Mouse (Mus musculus) testis, postnatal 10 days (tissue): ENCODE data around the gene Scaper.

Source experiments
- DNase-seq: peaks from one replicate; pipeline ENCODE4 v3.0.0; 2021; ENCODE audit warnings: low spot score

Scaper gene

DNA sequence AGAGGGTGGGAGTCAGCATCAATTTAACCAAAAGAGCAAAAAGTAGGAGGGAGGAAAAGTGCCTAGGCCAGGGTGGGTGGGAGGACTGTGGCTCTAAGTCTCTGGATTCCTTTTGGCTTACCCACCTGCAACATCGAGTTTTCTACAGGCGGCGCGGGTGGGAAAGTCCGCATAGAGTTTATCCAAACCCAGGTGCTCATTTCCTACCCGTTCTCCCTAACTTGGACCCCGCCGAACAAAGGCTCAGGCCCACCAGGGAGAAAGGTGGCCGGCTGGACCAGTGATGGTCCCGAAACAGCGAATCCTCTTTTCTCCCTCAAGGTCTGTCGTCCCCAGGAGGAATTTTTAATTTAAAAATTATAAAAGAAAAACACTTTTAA is 397.5 kb downstream of the Scaper start:
- DNase-seq = no peak

DNA sequence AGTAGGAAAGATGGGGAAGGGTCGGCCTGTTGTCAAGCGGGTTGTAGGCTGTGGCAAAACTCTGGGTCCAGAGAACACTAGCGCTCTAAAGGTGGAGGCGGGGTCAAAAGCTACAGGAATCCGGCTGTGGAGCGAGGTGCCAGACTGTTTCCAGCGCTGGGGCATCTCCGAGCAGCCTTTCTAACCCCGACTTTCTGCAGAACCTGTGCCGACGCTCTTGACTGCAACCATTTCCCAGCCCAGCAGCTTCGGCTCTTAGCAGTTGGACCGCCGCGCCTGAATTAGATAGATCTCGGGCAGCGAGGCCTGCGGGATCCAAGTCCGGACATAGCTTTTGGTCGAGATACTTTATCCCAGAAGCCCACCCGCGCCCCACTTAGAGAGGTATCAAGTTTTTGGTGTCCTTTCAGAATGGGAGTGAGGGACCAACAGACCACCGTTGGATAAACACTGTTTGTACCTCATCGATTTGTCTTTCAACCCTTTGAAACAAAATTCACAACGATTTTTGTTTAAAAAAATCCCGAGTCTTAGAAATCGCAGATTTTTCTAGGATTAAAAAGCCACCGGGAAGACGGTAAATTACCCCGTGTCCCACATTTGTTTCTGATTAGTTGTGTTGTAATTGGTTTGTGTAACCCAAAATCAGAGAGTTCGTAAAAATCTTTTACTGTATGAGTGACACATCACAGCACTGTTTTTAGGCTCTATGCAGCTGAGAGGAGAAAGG is 398.1 kb downstream of the Scaper start:
- no peak for DNase-seq

DNA sequence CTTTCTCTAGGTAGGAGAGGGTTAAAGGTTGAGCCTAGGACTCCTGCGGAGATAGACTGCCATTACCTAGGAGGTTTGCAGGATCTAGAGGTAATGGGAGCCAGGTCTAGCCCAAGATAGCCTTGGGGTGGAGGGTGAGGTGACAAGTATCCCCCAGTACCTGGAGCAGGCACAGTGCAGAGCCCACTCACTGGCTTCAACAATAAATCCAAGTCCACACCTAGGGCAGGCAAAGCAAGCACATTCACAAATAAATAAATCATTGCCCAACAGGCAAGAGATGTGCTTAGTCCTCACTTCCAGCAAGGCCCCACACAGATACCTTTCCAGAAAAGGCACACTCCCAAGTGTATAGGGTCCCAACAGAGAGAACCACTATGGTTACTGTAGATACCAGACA is 398.9 kb downstream of the Scaper start:
- no peak for DNase-seq

DNA sequence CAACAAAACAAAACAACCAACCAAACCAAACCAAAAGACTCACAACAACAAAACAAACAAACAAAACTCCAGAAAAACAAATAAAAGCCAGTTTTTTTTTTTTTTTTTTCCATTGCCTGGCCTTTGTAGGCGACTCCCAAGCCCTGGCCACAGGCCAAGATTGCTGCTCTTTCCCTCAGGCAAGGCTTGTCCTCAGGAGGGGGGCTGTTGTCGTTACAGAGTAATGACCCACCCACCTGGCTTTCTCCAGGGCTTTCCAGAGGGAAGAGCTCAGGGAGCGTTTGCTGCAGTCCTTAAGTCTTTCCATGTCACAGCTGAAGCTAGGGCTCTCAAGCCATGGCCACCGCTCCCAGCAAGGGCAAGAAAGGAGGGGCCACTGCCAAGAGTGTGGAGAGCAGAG is 399.5 kb downstream of the Scaper start, which contains the start of gene Isl2:
Gene Isl2, plus strand, starts transcription at position 296 of the 400 bp plus-strand sequence.
- DNase-seq = no peak

DNA sequence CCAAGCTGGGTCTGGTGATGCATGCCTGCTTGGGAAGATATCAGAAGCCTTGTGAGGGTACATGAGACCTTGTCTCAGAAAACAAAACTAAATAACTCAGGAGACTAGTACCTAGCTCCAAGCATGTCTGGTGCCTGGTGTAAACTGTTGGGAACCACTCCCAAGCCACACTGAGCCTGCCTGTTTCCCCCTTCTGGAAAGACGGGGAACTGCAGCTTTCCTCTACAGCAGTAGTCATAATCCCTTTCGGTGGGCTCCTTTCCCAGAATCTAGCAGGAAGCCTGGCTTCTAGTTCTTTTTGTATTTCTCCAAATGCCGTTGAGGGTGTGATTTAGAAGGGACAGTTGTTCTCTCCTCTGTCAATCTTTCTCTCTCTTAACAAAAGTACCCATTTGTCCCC is 402.0 kb downstream of the Scaper start:
- peak; percentile 82 for DNase-seq

DNA sequence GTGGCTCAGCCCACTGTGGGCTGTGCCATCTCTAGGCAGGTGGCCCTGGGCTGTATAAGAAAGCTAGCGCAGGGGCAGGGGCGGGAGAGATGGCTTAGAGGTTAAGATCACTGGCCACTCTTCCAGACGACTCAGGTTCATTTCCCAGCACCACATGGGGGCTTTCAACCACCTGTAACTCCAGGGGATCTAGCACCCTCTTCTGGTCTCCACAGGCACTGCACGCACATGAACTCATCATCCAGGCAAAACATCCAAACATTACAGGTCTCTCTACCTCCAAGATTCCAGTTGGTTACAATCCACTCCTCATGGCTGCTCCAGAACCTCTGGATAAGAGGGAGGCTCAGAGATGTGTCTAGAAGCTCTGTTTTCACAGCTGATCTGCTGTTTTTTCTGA is 412.2 kb downstream of the Scaper start:
- DNase-seq = no peak

DNA sequence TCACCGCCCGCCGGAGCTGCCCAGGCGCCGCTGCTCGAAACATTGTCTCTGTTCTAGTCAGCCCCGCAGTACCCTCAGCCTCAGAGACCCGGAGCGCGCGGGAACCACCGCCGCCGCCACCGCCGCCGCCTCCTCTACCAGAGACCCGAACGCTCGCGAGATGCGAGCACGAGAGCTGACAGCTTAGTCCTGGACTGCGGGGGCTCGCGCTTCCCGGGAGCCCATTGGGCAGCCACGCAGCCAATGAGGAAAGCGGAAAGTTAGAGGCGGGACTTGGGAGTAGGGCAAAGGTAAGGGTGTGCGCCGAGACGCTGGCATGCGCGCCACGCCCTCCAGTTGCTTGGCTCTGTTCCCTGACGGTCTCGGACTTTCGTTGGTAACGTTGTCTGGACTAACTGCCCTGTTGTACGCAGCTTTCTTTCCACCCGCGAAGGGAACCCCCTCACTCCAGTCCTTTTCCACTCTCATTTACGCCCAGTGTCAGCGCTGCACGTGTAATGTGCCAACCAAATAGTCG is 425.8 kb downstream of the Scaper start, which contains the start of gene Etfa:
Gene Etfa, minus strand, starts transcription at position 217 of the 517 bp plus-strand sequence.
- DNase-seq = peak; percentile 95

DNA sequence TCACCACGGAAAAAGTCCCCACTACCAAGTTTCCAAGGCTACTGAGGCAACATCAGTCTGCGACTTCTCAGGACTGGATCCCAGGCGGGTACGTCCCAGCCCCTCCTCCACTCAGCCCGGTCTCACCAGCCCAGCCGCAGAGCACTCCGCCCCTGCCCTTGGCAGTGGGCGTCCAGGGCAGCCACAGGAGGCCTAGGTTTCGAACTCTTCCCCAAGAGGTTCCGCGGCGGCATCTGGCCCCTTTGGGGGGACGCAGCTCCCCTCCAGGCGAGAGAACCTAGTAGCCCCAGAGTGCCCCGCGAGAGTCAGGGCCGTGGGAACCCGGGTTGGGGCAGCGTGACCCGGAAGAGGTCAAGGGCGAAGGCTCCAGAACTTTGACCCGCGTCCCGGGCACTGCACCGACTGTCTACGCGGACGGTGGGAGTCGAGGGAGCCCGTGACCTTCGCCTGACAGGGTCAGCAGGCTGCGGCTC is 426.4 kb downstream of the Scaper start:
- no peak for DNase-seq

DNA sequence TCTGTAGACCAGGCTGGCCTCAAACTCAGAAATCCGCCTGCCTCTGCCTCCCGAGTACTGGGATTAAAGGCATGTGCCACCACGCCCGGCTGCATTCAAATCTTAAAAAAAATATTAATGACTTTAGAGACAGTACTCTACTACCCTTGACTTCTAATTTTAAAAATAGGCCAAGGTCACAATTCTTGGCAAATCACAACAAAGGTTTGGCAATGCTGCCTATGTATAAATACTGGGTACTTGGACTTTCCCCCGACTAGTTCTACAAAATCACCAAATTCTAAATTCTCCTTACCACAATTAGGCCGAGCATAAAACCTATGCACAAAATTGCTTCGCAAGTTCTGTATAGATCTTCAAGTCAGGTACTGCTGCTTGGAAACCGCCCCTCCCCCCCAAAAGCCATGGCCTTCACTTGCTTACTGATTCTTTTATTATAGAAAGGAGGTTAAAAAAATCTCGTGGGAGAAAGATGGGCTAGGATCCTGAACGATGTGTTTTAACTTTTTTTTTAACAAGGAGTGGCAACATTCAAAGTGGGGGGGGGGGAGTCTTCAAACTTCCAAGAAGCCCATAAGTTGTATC is 427.2 kb downstream of the Scaper start:
- peak; percentile 66 for DNase-seq

DNA sequence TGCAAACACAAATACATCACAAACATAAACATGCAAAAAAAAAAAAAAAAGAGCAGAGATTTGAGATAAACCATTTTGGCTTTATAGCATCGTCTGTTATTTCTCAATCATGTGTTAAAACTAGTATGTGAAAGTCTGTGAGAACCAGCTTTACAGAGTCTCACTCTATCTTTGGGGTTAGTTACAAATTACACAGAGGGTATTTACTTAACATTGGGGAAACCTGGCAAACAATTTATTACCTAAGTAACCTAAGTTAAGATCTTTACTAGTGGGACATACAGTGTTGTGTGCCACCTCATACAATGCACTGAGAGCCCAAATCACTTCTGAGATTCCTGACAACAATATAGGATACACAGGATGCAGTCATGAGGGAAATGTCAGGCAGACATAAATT is 428.2 kb downstream of the Scaper start:
- DNase-seq = no peak

DNA sequence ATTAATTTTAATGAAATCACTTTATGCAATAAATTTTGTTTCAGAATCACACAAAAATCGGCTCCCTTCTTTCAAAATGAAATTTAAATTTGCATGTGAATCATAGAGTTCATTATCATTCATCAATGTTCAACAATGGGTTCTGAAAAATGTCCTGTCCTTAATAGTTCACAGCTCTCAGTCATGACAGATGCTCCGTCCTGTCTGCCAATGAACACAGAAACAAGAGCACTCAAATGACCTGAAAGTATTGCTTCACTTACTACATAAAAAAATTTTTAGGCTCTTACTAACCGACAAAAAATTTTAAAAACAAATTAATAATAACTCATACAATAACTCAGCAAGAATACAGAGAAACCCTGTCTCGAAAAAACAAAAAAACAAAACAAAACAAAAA is 429.2 kb downstream of the Scaper start:
- no peak for DNase-seq

DNA sequence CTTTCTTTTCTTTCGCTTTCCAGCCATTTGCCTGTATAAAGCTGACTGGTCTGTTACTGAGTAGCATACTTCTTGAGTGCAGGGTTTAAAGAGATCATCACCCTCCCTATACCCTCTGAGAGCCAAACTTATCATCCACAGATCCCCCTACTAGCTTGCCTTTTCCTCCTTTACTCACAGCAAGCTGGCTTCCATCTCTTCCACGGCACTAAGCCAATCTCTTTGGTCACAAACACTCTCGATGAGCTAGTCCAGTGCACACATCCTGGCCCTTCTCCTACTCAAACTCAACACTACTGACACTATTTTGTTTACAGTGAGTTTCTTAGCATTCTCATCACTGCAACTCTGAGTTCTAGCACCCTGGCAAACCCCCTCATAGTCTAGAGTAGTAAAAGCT is 430.0 kb downstream of the Scaper start:
- no peak for DNase-seq
